ENCODE assay signal across 8 mouse cellular contexts in genomic region chr14:74764191-74764918, GRCm38 (mm10). TPM values are rescaled to one million over a fixed set of nuclear protein-coding genes. Genes with fewer than 3 reads are reported as not detected.
DNase-seq lines count a peak whose midpoint lies in the region; ATAC-seq lines count a peak whose summit lies in the region.
"Had no signal": no experiment of that assay in that cellular context is flagged by ENCODE, and none has a peak within 500 bp of the region (broad histone marks: within the 10 kb centered on the region; RNA-seq: fewer than 3 reads in every experiment).

No protein-coding gene starts in this region.

- peak; percentile 54 for ATAC-seq in forebrain, embryonic 14.5 days
- peak; percentile 98 for ATAC-seq in megakaryocyte progenitor cell, adult 5-6 weeks (replicated peaks; ENCODE audit: poor library complexity)

- no peaks in the 10 kb centered on the region for H3K9me3 ChIP-seq in forebrain, embryonic 14.5 days (replicated peaks; ENCODE audit: control insufficient read depth, low read length)
- H3K9me3 ChIP-seq: neural tube, embryonic 12.5 days had no signal

- 58% methylated on average over 10 of the region's 10 CpGs for WGBS in forebrain, embryonic 14.5 days

- intact Hi-C loops in heart, postnatal 25 days (cut with DNase I), result loop anchor here (1.0 kb wide), 2 partner anchors 185 to 226 kb away; no protein-coding TSS in a partner anchor

- H3K27me3 ChIP-seq in forebrain, embryonic 14.5 days (replicated peaks; ENCODE audit: control insufficient read depth, insufficient read depth, low read length), result no peaks in the 10 kb centered on the region
- H3K27me3 ChIP-seq: neural tube, embryonic 12.5 days had no signal

- no peak overlapping the region for H3K9ac ChIP-seq in forebrain, embryonic 14.5 days (ENCODE audit: low read length)
- H3K9ac ChIP-seq: neural tube, embryonic 12.5 days had no signal

- H3K4me1 ChIP-seq in forebrain, embryonic 14.5 days (ENCODE audit: control insufficient read depth, insufficient read depth, low read length), result no peaks in the 10 kb centered on the region
- H3K4me1 ChIP-seq: neural tube, embryonic 12.5 days had no signal

- H3K4me3 ChIP-seq in forebrain, embryonic 14.5 days (ENCODE audit: low read depth, low read length), result no peak overlapping the region
- H3K4me3 ChIP-seq: neural tube, embryonic 12.5 days had no signal

- H3K27ac ChIP-seq in forebrain, embryonic 14.5 days (ENCODE audit: low read depth, low read length), result no peak overlapping the region
- H3K27ac ChIP-seq: neural tube, embryonic 12.5 days had no signal

- DNase-seq in Muller cell, postnatal 12 days (ENCODE audit: inconsistent ontology term), result peak; percentile 51
- DNase-seq in c-Kit-negative CD71-positive TER-119-positive erythroid progenitor cells, embryonic 14.5 days (ENCODE audit: low read depth, low spot score), result peak; percentile 52
- DNase-seq in forebrain, embryonic 14.5 days (ENCODE audit: low spot score), result peak; percentile 76
- DNase-seq in heart, postnatal 25 days (ENCODE audit: low spot score), result peak; percentile 16
- DNase-seq in layer of hippocampus, adult 9-11 months, result peak; percentile 47
- DNase-seq in spleen, adult 12 weeks (ENCODE audit: low spot score), result peak; percentile 56

- H3K4me2 ChIP-seq in forebrain, embryonic 14.5 days (ENCODE audit: low read length), result no peak overlapping the region
- H3K4me2 ChIP-seq: neural tube, embryonic 12.5 days had no signal

- H3K36me3 ChIP-seq in forebrain, embryonic 14.5 days (ENCODE audit: control insufficient read depth, insufficient read depth, low read length), result 0 out of 2 replicates have a peak, but pooled peaks cover 6% of the 10 kb centered on the region

RNA-seq across cellular contexts. Expression of gene Esd, which starts 32.3 kb away (rescaled TPM):
- polyA plus RNA-seq in forebrain, embryonic 14.5 days (2014; fragmentation: Nextera tagmentation; extraction: Ambion mirVana), result 336 and 355 TPM in 2 replicates
- total RNA-seq in heart, postnatal 25 days (2021), result 100 to 1,000 TPM; 122 to 131 TPM
- 221 and 234 TPM in 2 replicates for total RNA-seq in megakaryocyte progenitor cell, adult 5-6 weeks (2015)
- 209 and 248 TPM in 2 replicates for total RNA-seq in megakaryocyte progenitor cell, adult 5-6 weeks (2017)

Comparison
In these comparisons a context has a peak if more than half of its experiments do, and no peak if none do; other contexts are left out.
1. DNase-seq: peak in every context shown above with its lines; median percentile 76 in forebrain, embryonic 14.5 days; 56 in spleen, adult 12 weeks; 52 in c-Kit-negative CD71-positive TER-119-positive erythroid progenitor cells, embryonic 14.5 days; 51 in Muller cell, postnatal 12 days; 47 in layer of hippocampus, adult 9-11 months; 16 in heart, postnatal 25 days.